Mouse (Mus musculus) hindbrain, embryonic 10.5 days (tissue): ENCODE results near the gene Cabin1. TPM values are rescaled to one million over a fixed set of nuclear protein-coding genes. Genes with fewer than 3 reads are reported as not detected.
A peak's percentile ranks its signal among the peaks of the same experiment; 100 is the strongest.

Experiments used
- DNase-seq: peaks from one replicate; pipeline ENCODE4 v3.0.0-alpha.2; 2017; ENCODE audit warnings: low spot score
- H3K27ac ChIP-seq: fragments of 300-500 bp; sonication (generic); 2 replicates; pipeline ENCODE4 v1.5.1; 2016; ENCODE audit warnings: mild to moderate bottlenecking, moderate library complexity
- H3K27me3 ChIP-seq: fragments of 300-500 bp; sonication (generic); 2 replicates; pipeline ENCODE4 v1.6.1; 2016; ENCODE audit warnings: mild to moderate bottlenecking; ENCODE audit not compliant: poor library complexity, insufficient read depth, severe bottlenecking
- H3K36me3 ChIP-seq: fragments of 300-500 bp; sonication (generic); 2 replicates; pipeline ENCODE4 v1.6.1; 2016; ENCODE audit warnings: mild to moderate bottlenecking, moderate library complexity
- H3K4me1 ChIP-seq: fragments of 300-500 bp; sonication (generic); replicated peaks from 2 replicates; pipeline ENCODE4 v1.6.1; 2016; ENCODE audit warnings: mild to moderate bottlenecking
- H3K4me3 ChIP-seq: fragments of 300-500 bp; sonication (generic); 2 replicates; pipeline ENCODE4 v1.5.1; 2016; ENCODE audit warnings: mild to moderate bottlenecking, moderate library complexity
- H3K9me3 ChIP-seq: fragments of 300-500 bp; sonication (generic); 2 replicates; pipeline ENCODE4 v1.6.1; 2016; ENCODE audit warnings: mild to moderate bottlenecking, moderate library complexity
- WGBS: fragments of 180-500 bp; shearing (Covaris S2); methylation state at CpG from one replicate; pipeline ENCODE4 v1.1.7; 2016; 5-methylcytosine and 5-hydroxymethylcytosine counted together
- polyA plus RNA-seq: library from polyadenylated mRNA; unstranded; fragments of >200 nt; fragmentation: Nextera tagmentation; extraction: Ambion mirVana; gene quantifications from 2 replicates; pipeline ENCODE4 v1.2.1, GENCODE M21; 2016

The Cabin1 gene
- polyA plus RNA-seq, 1 experiment from 2014 or later = 36.8 TPM

DNA sequence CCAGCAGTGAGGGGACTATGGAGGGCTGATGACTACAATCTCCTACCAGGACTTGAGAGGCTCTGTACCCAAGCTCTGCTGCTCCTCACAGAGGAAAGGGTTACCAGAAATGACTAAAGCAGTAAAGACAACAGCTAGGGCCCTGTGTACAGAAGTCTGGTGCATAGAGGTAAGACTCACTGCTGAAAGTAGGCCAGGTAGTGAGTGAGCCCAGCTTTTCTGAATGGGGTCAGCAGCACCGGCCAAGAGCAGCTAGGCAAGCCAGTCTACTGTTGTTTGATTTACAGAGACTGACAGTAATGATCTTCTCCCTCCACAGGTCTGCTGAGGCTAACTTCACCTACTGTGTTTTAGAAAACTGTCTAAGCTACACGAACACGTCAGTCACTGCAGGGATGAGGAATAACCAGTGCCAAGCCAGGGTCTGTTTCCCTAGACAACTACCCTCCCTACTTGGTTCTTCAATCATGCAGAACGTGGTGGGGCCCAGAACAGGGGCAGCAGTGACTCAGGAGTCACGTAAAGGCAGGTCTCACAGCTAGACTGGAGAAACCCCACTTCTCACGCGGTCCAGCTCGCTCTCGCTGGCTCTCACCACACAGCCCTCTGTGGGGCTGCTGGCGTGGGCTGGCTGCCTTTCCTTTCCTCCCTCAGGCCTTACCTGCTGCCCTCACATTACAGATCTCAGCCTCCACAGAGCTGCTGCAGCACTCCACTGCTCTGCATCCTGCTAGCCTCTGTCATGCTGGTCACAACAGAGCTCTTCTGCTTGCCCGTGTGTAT lies 70.5 kb downstream of the Cabin1 start:
- Histone ChIP-seq H3K9me3 (no peaks in the 10 kb centered on the region), H3K27me3 (no peaks in the 10 kb centered on the region), H3K4me3 (no peak overlapping the region), H3K4me1 (peaks cover 4% of the 10 kb centered on the region; the same call in 1 of the 2 replicates), H3K27ac (no peak overlapping the region), H3K36me3 (peaks cover 98% of the 10 kb centered on the region)
- DNase-seq = no peak
- 85% methylated on average over 11 of the region's 11 CpGs for WGBS

DNA sequence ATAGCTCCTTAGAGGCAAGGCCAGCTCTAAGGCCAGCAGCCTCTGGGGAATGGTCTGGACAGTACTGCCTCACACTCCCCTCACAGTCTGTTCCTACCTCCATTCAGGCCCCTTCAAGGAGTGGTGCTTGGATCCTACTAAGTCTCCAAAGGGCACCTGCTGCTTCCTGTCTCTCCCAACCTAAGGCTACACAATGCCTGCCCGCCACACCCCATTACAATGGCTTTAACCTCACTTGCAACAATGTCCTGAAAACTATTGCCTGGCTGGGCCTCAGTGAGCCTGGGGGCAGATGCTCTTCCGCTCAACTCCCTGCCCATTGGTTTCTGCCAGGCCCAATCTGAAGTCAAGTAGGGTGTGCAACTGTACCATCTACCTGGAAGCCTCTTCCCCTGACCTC lies 75.5 kb downstream of the Cabin1 start:
- WGBS = 91% methylated on average over 2 of the region's 2 CpGs
- Histone ChIP-seq H3K36me3 (peaks cover 94% of the 10 kb centered on the region), H3K4me3 (no peak overlapping the region), H3K27me3 (no peaks in the 10 kb centered on the region), H3K4me1 (peaks cover 15% of the 10 kb centered on the region), H3K9me3 (no peaks in the 10 kb centered on the region), H3K27ac (no peak overlapping the region)
- DNase-seq = no peak

DNA sequence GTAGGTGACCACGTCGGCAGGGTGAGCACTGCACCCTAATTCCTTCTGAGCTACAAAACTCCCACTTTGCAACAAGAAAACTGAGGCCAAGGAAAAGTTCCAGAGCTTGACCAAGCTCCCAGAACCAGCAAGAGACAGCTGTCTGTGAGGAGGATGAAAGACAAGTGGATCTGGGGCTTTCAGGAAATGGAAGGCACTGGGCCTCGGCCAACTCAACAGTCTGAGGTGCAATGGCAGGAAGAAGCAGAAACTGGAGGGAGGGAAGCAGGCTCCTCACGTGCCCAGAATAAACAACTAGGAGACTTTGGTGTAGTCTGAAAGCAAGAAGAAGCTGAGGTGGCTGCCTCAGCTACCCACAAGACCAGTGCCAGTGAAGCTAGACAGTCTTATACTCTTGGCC lies 77.4 kb downstream of the Cabin1 start:
- no peak overlapping the region for H3K4me3 ChIP-seq
- H3K9me3 ChIP-seq = no peaks in the 10 kb centered on the region
- H3K4me1 ChIP-seq = peaks cover 15% of the 10 kb centered on the region
- WGBS = 83% methylated on average over 4 of the region's 4 CpGs
- peaks cover 94% of the 10 kb centered on the region for H3K36me3 ChIP-seq
- no peaks in the 10 kb centered on the region for H3K27me3 ChIP-seq
- DNase-seq = no peak
- no peak overlapping the region for H3K27ac ChIP-seq

DNA sequence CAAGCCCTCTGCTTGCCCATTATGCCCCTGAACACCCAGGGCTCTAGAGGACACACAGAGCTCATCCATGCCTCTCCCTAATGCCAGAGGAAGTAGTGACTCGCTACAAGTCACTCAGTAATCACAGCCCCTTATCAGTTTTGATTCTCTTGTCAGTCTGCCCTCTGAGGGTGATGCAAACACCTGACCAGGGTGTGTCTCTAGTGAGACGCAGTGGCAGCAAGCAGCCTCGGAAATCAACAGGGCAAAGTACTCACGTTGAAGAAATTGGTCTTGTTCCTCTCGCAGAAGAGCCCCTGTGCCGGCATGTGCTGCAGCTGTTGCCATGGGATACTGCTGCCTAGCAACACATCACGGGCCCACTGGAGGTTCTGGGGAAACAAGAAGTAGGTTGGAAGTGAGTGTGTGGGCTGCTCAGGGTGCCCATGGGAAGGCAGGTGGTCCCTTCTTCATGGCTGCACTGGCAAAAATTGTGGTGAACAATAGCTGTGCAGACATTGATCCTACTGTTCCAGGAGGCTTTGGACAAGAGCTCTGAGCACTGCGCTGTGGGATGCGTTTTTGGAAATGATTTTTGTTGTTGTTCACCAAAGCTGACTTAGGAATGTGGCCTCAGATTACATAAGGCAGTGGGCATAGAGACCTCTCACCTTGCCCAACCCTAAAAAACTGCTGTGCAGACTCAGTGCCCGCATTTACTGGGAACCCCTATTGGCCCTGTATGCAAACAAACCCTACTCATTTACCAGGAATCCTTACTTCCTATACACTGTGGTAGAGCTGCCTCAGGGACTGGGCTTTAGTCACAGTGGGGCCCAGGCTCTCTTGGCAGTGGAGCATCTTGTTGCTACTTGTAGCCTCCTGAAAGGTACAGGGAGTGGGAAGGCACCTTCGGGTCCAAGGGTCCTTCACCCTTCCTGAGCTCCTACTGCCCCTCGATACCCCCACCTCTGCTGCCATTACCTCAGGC lies 79.8 kb downstream of the Cabin1 start:
- 62% methylated on average over 12 of the region's 12 CpGs for WGBS
- DNase-seq = peak; percentile 73
- Histone ChIP-seq H3K4me1 (peaks cover 15% of the 10 kb centered on the region), H3K27ac (peak overlapping the region; percentile 50; the same call in 1 of the 2 replicates), H3K9me3 (no peaks in the 10 kb centered on the region), H3K27me3 (no peaks in the 10 kb centered on the region), H3K4me3 (no peak overlapping the region), H3K36me3 (peaks cover 94% of the 10 kb centered on the region)

DNA sequence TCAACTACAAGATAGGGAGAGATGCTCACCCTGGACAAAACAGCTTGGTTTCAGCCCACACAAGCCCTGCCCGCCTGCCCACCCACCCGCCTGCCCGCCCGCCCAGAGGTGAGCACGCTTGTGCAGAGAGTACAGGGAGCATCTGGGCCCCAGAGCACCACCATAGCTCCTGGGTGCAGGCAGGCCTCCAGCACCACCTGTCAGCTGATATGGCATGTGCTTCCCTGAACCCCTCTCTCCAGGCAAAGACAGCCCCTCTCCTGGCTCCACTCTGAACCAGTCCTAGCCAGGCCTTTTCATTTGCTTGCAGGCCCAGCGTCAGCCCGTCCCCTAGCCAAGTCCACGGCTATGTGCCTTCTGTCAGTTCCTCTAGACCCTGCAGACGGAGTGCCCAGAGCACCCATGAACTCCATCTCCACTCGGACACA lies 83.6 kb downstream of the Cabin1 start:
- DNase-seq = no peak
- Histone ChIP-seq H3K27ac (no peak overlapping the region), H3K9me3 (no peaks in the 10 kb centered on the region), H3K36me3 (peaks cover 96% of the 10 kb centered on the region), H3K27me3 (no peaks in the 10 kb centered on the region), H3K4me1 (peaks cover 16% of the 10 kb centered on the region), H3K4me3 (no peak overlapping the region)
- WGBS = 95% methylated on average over 10 of the region's 10 CpGs

DNA sequence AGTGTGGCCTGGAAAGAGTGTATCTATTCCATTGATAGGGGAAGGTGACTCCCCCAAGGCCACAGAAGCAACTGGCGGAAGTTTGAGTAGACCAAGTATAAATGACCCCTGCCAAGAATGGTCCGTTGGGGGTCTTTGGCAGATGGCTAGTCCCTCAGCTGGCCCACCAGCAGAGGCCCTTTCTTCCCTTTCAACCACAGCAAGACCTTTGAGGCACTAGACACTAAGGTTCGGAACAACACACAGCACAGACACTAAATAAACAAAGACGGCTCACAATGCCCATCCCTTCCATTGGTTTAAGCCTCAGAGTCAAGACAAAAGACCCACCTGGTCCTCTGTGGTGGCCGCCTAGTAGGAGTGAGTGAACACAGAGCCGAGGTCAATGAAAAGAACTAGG lies 84.9 kb downstream of the Cabin1 start:
- peaks cover 10% of the 10 kb centered on the region for H3K4me1 ChIP-seq
- no peak overlapping the region for H3K4me3 ChIP-seq
- no peak overlapping the region for H3K27ac ChIP-seq
- no peaks in the 10 kb centered on the region for H3K27me3 ChIP-seq
- peaks cover 98% of the 10 kb centered on the region for H3K36me3 ChIP-seq
- WGBS = 82% methylated on average over 6 of the region's 6 CpGs
- H3K9me3 ChIP-seq = no peaks in the 10 kb centered on the region
- DNase-seq = no peak

DNA sequence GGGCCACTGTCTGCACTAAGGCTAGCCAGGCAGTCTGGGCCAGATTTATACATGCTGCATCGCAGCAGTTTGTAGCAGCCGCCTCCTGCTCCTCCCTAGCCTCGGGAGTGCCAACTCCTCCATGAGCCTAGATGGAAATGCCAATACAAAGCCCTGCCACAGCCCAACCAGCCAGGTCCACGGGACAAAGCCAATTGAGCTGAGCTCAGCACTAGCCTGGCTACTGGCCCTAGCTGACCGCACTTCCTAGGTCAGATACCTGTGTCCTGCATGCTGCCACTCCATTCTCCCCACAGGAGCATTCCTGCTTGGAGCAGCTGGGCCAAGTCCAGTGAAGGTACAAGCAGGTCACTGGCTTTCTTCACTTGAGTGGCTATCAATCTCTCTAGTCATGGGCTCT lies 86.2 kb downstream of the Cabin1 start:
- H3K36me3 ChIP-seq = peaks cover 95% of the 10 kb centered on the region
- H3K27me3 ChIP-seq = no peaks in the 10 kb centered on the region
- WGBS = 93% methylated on average over 5 of the region's 5 CpGs
- DNase-seq = no peak
- no peaks in the 10 kb centered on the region for H3K9me3 ChIP-seq
- no peak overlapping the region for H3K4me3 ChIP-seq
- peaks cover 4% of the 10 kb centered on the region; the same call in 1 of the 2 replicates for H3K4me1 ChIP-seq
- no peak overlapping the region for H3K27ac ChIP-seq

DNA sequence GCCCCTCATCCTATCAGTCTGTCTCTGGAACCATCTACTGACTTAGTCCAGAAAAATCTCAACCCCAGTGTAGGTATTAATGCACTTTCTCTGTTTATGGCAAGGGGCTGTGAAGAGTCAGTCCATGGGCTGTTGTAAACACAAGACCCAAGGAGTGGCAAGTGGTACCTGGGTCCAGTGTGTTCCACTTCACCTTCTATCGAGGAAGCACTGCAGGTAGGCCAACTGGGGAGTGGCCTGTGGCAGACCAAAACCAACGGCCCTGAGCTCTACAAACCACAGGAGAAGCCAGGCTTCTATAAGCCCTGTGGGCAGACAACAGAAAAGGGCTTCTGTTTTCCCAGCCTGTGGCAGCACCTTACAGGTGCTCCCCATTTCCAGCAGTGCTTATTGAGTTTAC lies 86.6 kb downstream of the Cabin1 start:
- 88% methylated on average over 2 of the region's 2 CpGs for whole genome bisulfite sequencing
- Histone ChIP-seq H3K4me1 (peaks cover 4% of the 10 kb centered on the region; the same call in 1 of the 2 replicates), H3K27ac (no peak overlapping the region), H3K4me3 (no peak overlapping the region), H3K9me3 (no peaks in the 10 kb centered on the region), H3K27me3 (no peaks in the 10 kb centered on the region), H3K36me3 (peaks cover 94% of the 10 kb centered on the region)
- DNase-seq = no peak

DNA sequence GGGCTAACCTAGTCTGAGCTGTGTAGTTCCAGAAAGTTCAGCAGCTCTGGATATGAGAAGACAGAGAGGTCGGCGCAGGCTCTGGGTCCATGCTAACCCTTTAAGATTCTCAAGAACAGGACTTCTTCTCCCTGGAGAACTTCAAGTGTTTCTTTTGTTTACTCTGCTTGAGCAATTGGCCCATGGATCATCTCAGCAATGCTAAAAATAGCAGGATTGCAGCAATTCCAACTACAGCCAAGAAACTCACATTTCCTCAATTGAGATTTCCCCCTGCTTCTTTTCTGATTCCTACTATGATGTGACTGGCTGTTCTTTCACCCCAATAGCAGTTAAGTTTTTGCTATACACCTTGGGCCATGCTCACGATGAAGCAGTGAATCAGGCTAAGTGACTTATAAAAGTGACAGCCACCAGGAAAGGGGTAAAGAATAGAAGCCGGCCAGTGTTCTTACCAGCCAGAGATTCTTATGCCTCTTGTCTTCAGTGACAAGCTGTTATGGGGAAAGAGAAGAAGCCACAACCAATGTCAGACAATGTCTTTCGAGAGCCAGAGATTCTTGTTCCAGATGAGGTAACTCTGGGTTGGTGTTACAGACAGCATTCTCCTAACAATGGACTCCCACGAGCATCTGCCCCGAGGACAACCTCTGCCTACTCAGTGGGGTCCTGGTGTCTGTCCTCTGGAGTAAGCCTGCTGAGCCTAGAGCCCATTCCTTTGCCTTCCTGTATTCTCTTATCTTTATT lies 87.1 kb downstream of the Cabin1 start:
- H3K27ac ChIP-seq = no peak overlapping the region
- H3K36me3 ChIP-seq = peaks cover 93% of the 10 kb centered on the region
- DNase-seq = no peak
- H3K9me3 ChIP-seq = no peaks in the 10 kb centered on the region
- H3K27me3 ChIP-seq = no peaks in the 10 kb centered on the region
- no peak overlapping the region for H3K4me3 ChIP-seq
- peaks cover 4% of the 10 kb centered on the region; the same call in 1 of the 2 replicates for H3K4me1 ChIP-seq
- WGBS = 84% methylated on average over 7 of the region's 7 CpGs

DNA sequence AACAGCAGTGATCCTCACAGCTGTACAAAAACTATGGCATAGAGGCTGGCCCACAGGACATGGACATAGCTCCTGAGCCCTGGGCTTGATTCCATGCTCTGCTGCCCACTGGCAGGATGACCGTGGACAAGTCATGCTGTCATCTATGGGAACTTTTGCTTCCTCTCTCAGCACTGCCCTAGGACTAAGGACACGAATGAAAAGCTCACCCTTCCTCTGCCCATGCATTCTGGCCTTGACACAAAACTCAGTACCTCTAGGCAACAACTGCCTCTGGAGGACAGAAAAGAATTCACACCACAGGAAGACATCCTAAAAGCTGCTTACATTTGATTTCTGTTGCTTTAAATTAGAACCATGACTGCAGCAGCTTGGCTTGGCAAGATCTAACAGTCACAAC lies 87.9 kb downstream of the Cabin1 start:
- 88% methylated on average over 2 of the region's 2 CpGs for WGBS
- peaks cover 4% of the 10 kb centered on the region; the same call in 1 of the 2 replicates for H3K4me1 ChIP-seq
- no peak overlapping the region for H3K4me3 ChIP-seq
- no peak overlapping the region for H3K27ac ChIP-seq
- no peaks in the 10 kb centered on the region for H3K9me3 ChIP-seq
- no peaks in the 10 kb centered on the region for H3K27me3 ChIP-seq
- no peak for DNase-seq
- peaks cover 93% of the 10 kb centered on the region for H3K36me3 ChIP-seq

DNA sequence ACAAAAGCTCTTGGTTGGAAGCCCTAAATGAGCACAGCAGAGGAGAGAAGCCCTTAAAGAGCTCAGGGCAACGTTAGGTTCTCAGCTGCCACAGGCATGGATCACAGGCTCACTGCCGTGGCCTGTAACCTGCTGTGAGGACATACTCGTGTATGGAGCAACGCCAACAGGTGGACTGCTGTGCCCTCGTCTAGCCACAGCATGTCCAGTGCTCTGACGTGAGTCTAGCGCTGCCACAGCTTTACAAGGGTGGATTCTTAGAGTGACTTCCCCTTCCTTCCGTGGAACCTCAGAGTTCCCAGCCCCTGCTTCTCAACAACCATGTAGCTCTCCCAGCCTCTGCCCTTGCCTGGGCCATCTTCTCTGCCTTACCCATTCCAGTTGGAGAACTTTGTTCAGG lies 88.5 kb downstream of the Cabin1 start:
- no peak for DNase-seq
- Histone ChIP-seq H3K27ac (0 out of 2 replicates have a peak overlapping the region, but pooled peaks have one; percentile 23), H3K9me3 (no peaks in the 10 kb centered on the region), H3K4me3 (no peak overlapping the region), H3K4me1 (peaks cover 4% of the 10 kb centered on the region; the same call in 1 of the 2 replicates), H3K36me3 (peaks cover 94% of the 10 kb centered on the region), H3K27me3 (no peaks in the 10 kb centered on the region)
- 82% methylated on average over 8 of the region's 8 CpGs for WGBS

DNA sequence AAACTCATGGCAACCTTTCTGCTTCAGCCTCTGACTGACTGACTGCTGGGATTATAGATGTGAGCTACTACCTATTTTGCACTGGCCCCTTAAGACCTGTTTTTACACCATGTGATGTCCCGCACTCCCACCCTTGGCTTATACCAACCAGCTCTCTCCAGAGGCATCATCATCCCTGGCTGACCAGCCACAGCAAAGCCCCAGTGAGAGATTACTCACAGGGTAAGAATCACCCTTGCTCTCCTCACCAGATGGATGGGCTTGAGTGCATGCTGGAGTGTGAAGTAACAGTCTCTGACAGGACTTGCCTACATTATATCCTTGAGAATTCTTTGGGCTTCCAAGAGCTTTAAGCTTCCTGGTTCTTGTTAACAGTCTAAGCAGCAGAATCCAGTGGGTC lies 94.2 kb downstream of the Cabin1 start:
- no peak overlapping the region for H3K4me3 ChIP-seq
- peaks cover 26% of the 10 kb centered on the region for H3K4me1 ChIP-seq
- peaks cover 35% of the 10 kb centered on the region for H3K27me3 ChIP-seq
- no peaks in the 10 kb centered on the region for H3K9me3 ChIP-seq
- H3K36me3 ChIP-seq = peaks cover 52% of the 10 kb centered on the region
- no peak overlapping the region for H3K27ac ChIP-seq
- WGBS = 95% methylated on average over 1 of the region's 1 CpGs
- no peak for DNase-seq
